Mouse (Mus musculus): ENCODE data around the gene Pelp1.
"Not testable (repeated sequence)": the region's sequence is repeated elsewhere in the genome, so short reads cannot be mapped to it uniquely, and the experiment has no call there.

The Pelp1 gene

GRCm38 (mm10) chr11:70426598-70426997 lies 16.8 kb upstream of the Pelp1 start:
- not testable (repeated sequence) for DNase-seq (ENCODE audit: low spot score)

GRCm38 (mm10) chr11:70419486-70419885 lies 9.7 kb upstream of the Pelp1 start:
- DNase-seq (ENCODE audit: low spot score) = no peak

GRCm38 (mm10) chr11:70418199-70418598 lies 8.4 kb upstream of the Pelp1 start:
- DNase-seq (ENCODE audit: low spot score) = no peak

- peak; percentile 80 for DNase-seq (ENCODE audit: low spot score)
These were observed 4.1 kb upstream of the Pelp1 start for GRCm38 (mm10) chr11:70413961-70414360.

GRCm38 (mm10) chr11:70412591-70412990 lies 2.8 kb upstream of the Pelp1 start:
- no peak for DNase-seq (ENCODE audit: low spot score)

- DNase-seq (ENCODE audit: low spot score) = no peak
These were observed 439 bp upstream of the Pelp1 start for GRCm38 (mm10) chr11:70410297-70410643.

- no peak for DNase-seq (ENCODE audit: low spot score)
These were observed 6.2 kb downstream of the Pelp1 start for GRCm38 (mm10) chr11:70403598-70403997.

- no peak for DNase-seq (ENCODE audit: low spot score)
These were observed 20.4 kb downstream of the Pelp1 start for GRCm38 (mm10) chr11:70389421-70389820.

- DNase-seq (ENCODE audit: low spot score) = no peak
These were observed 22.4 kb downstream of the Pelp1 start for GRCm38 (mm10) chr11:70387436-70387835.

- no peak for DNase-seq (ENCODE audit: low spot score)
These were observed 25.7 kb downstream of the Pelp1 start for GRCm38 (mm10) chr11:70384136-70384535.

GRCm38 (mm10) chr11:70381330-70381729 lies 28.5 kb downstream of the Pelp1 start:
- no peak for DNase-seq (ENCODE audit: low spot score)

- no peak for DNase-seq (ENCODE audit: low spot score)
These were observed 29.3 kb downstream of the Pelp1 start for GRCm38 (mm10) chr11:70380478-70381005.

- DNase-seq (ENCODE audit: low spot score) = no peak
These were observed 33.8 kb downstream of the Pelp1 start for GRCm38 (mm10) chr11:70376054-70376453.

GRCm38 (mm10) chr11:70374302-70374701 lies 35.5 kb downstream of the Pelp1 start:
- DNase-seq (ENCODE audit: low spot score) = no peak

- DNase-seq (ENCODE audit: low spot score) = no peak
These were observed 36.8 kb downstream of the Pelp1 start for GRCm38 (mm10) chr11:70372849-70373557.

- no peak for DNase-seq (ENCODE audit: low spot score)
These were observed 37.4 kb downstream of the Pelp1 start for GRCm38 (mm10) chr11:70372396-70372795.

GRCm38 (mm10) chr11:70368626-70369025 lies 41.2 kb downstream of the Pelp1 start:
- DNase-seq (ENCODE audit: low spot score) = not testable (repeated sequence)

- DNase-seq (ENCODE audit: low spot score) = not testable (repeated sequence)
These were observed 42.1 kb downstream of the Pelp1 start for GRCm38 (mm10) chr11:70367701-70368100.

- DNase-seq (ENCODE audit: low spot score) = peak; percentile 22
These were observed 58.0 kb downstream of the Pelp1 start, which contains the start of gene Alox15 for GRCm38 (mm10) chr11:70351868-70352267. Gene Alox15, minus strand, starts transcription at chr11:70352031.

GRCm38 (mm10) chr11:70348630-70349029 lies 61.2 kb downstream of the Pelp1 start:
- no peak for DNase-seq (ENCODE audit: low spot score)

- DNase-seq (ENCODE audit: low spot score) = no peak
These were observed 62.0 kb downstream of the Pelp1 start for GRCm38 (mm10) chr11:70347861-70348260.

GRCm38 (mm10) chr11:70345546-70345945 lies 64.3 kb downstream of the Pelp1 start:
- no peak for DNase-seq (ENCODE audit: low spot score)

GRCm38 (mm10) chr11:70345061-70345460 lies 64.8 kb downstream of the Pelp1 start:
- no peak for DNase-seq (ENCODE audit: low spot score)
